25 mouse cellular contexts compared by ENCODE assay signal in genomic region chr8:71408231-71408630, GRCm38 (mm10). TPM values are rescaled to one million over a fixed set of nuclear protein-coding genes. Genes with fewer than 3 reads are reported as not detected.
A peak's percentile ranks its signal among the peaks of the same experiment; 100 is the strongest.
DNase-seq lines count a peak whose midpoint lies in the region; ATAC-seq lines count a peak whose summit lies in the region.
"Had no signal": no experiment of that assay in that cellular context is flagged by ENCODE, and none has a peak within 500 bp of the region (broad histone marks: within the 10 kb centered on the region; RNA-seq: fewer than 3 reads in every experiment).

No protein-coding gene starts in this region.

- no peaks in the 10 kb centered on the region for H3K9me3 ChIP-seq in intestine, embryonic 14.5 days (ENCODE audit: control insufficient read depth, low read length)
- H3K9me3 ChIP-seq in intestine, embryonic 15.5 days = no peaks in the 10 kb centered on the region
- H3K9me3 ChIP-seq in midbrain, embryonic 11.5 days (ENCODE audit: control insufficient read depth, low read length) = no peaks in the 10 kb centered on the region
- H3K9me3 ChIP-seq in midbrain, embryonic 15.5 days = no peaks in the 10 kb centered on the region
- H3K9me3 ChIP-seq: embryonic facial prominence, embryonic 10.5 days; embryonic facial prominence, embryonic 12.5 days; forebrain, embryonic 13.5 days; forebrain, embryonic 15.5 days; G1E had no signal

- H3K27me3 ChIP-seq in intestine, embryonic 14.5 days (replicated peaks; ENCODE audit: control insufficient read depth, insufficient read depth, low read length) = no peaks in the 10 kb centered on the region
- no peaks in the 10 kb centered on the region for H3K27me3 ChIP-seq in intestine, embryonic 15.5 days (replicated peaks)
- H3K27me3 ChIP-seq in midbrain, embryonic 11.5 days (ENCODE audit: control insufficient read depth, insufficient read depth, low read length) = no peaks in the 10 kb centered on the region
- H3K27me3 ChIP-seq in midbrain, embryonic 15.5 days (replicated peaks) = no peaks in the 10 kb centered on the region
- H3K27me3 ChIP-seq: CH12.LX; embryonic facial prominence, embryonic 12.5 days; forebrain, embryonic 13.5 days; forebrain, embryonic 15.5 days; Patski had no signal

- 98% methylated on average over 4 of the region's 4 CpGs for WGBS in intestine, embryonic 14.5 days
- 94% methylated on average over 4 of the region's 4 CpGs for WGBS in intestine, embryonic 15.5 days
- WGBS in midbrain, embryonic 11.5 days = 87% methylated on average over 4 of the region's 4 CpGs
- WGBS in midbrain, embryonic 15.5 days = 93% methylated on average over 4 of the region's 4 CpGs

- peak; percentile 2 for DNase-seq in cerebellum, adult 8-10 months
- DNase-seq in cerebellum, postnatal 36 days = no peak
- peak; percentile 87 for DNase-seq in heart, adult 11 months
- no peak for DNase-seq in heart, adult 18-20 months
- peak; percentile 46 for DNase-seq in intestine, embryonic 14.5 days (ENCODE audit: low spot score)
- DNase-seq in midbrain, embryonic 11.5 days (ENCODE audit: low spot score, missing footprints) = peak; percentile 57
- DNase-seq: adrenal gland, adult 8-10 months; adrenal gland, postnatal 14 days; adrenal gland, postnatal 36 days; B cell, adult 2 months; cerebellum, adult 11-12 months; cerebellum, adult 2 months; cerebellum, postnatal 14 days; forebrain, postnatal 0 days had no signal

- no peak overlapping the region for H3K4me3 ChIP-seq in intestine, embryonic 14.5 days (ENCODE audit: low read depth, low read length)
- no peak overlapping the region for H3K4me3 ChIP-seq in intestine, embryonic 15.5 days (replicated peaks)
- no peak overlapping the region for H3K4me3 ChIP-seq in midbrain, embryonic 11.5 days (ENCODE audit: low read depth, low read length)
- H3K4me3 ChIP-seq in midbrain, embryonic 15.5 days = no peak overlapping the region
- H3K4me3 ChIP-seq: embryonic facial prominence, embryonic 12.5 days; forebrain, embryonic 13.5 days; forebrain, embryonic 15.5 days had no signal

- no peak overlapping the region for H3K27ac ChIP-seq in intestine, embryonic 14.5 days (ENCODE audit: low read depth)
- no peak overlapping the region for H3K27ac ChIP-seq in intestine, embryonic 15.5 days
- no peak overlapping the region for H3K27ac ChIP-seq in midbrain, embryonic 11.5 days (ENCODE audit: low read depth, low read length)
- no peak overlapping the region for H3K27ac ChIP-seq in midbrain, embryonic 15.5 days
- H3K27ac ChIP-seq: embryonic facial prominence, embryonic 10.5 days; embryonic facial prominence, embryonic 12.5 days; forebrain, embryonic 13.5 days; forebrain, embryonic 15.5 days had no signal

- H3K4me2 ChIP-seq in intestine, embryonic 14.5 days (ENCODE audit: low read length) = no peak overlapping the region
- H3K4me2 ChIP-seq in intestine, embryonic 15.5 days (replicated peaks) = no peak overlapping the region
- H3K4me2 ChIP-seq in midbrain, embryonic 11.5 days = no peak overlapping the region
- no peak overlapping the region for H3K4me2 ChIP-seq in midbrain, embryonic 15.5 days
- H3K4me2 ChIP-seq: forebrain, embryonic 15.5 days had no signal

- H3K9ac ChIP-seq in intestine, embryonic 14.5 days (ENCODE audit: low read length) = no peak overlapping the region
- H3K9ac ChIP-seq in intestine, embryonic 15.5 days = no peak overlapping the region
- no peak overlapping the region for H3K9ac ChIP-seq in midbrain, embryonic 11.5 days (ENCODE audit: low read length)
- no peak overlapping the region for H3K9ac ChIP-seq in midbrain, embryonic 15.5 days
- H3K9ac ChIP-seq: embryonic facial prominence, embryonic 12.5 days; forebrain, embryonic 15.5 days; forebrain, postnatal 0 days had no signal

- peaks cover 11% of the 10 kb centered on the region for H3K4me1 ChIP-seq in intestine, embryonic 14.5 days (replicated peaks; ENCODE audit: control insufficient read depth, insufficient read depth, low read length)
- peaks cover 31% of the 10 kb centered on the region for H3K4me1 ChIP-seq in intestine, embryonic 15.5 days (replicated peaks)
- peaks cover 3% of the 10 kb centered on the region; the same call in 1 of the 2 replicates for H3K4me1 ChIP-seq in midbrain, embryonic 11.5 days (ENCODE audit: control insufficient read depth, insufficient read depth, low read length)
- peaks cover 18% of the 10 kb centered on the region for H3K4me1 ChIP-seq in midbrain, embryonic 15.5 days

- no peak for ATAC-seq in intestine, embryonic 14.5 days (replicated peaks; ENCODE audit: low FRiP score, low TSS enrichment, low read depth)
- no peak for ATAC-seq in intestine, embryonic 15.5 days
- no peak for ATAC-seq in midbrain, embryonic 11.5 days (ENCODE audit: low FRiP score)
- ATAC-seq in midbrain, embryonic 15.5 days (replicated peaks) = no peak
- ATAC-seq: activated CD4-positive, CD25-positive, alpha-beta regulatory T cell, adult 4 months; CD4-positive, CD25-positive, alpha-beta regulatory T cell, adult 4 months; forebrain, embryonic 13.5 days; forebrain, embryonic 15.5 days; forebrain, postnatal 0 days; Patski had no signal

- peaks cover 27% of the 10 kb centered on the region for H3K36me3 ChIP-seq in intestine, embryonic 14.5 days (ENCODE audit: control insufficient read depth, insufficient read depth, low read length)
- peaks cover 19% of the 10 kb centered on the region for H3K36me3 ChIP-seq in intestine, embryonic 15.5 days
- peaks cover 3% of the 10 kb centered on the region; the same call in 1 of the 2 replicates for H3K36me3 ChIP-seq in midbrain, embryonic 11.5 days (ENCODE audit: control insufficient read depth, insufficient read depth, low read length)
- no peaks in the 10 kb centered on the region for H3K36me3 ChIP-seq in midbrain, embryonic 15.5 days (replicated peaks)

RNA-seq across cellular contexts. Expression of gene Ankle1, which starts 2.4 kb away (rescaled TPM):
- total RNA-seq in heart, adult 18-20 months (2021) = not detected
- 30.5 and 33.5 TPM in 2 replicates for polyA plus RNA-seq in intestine, embryonic 14.5 days (2014; fragmentation: Nextera tagmentation; extraction: Ambion mirVana)
- polyA plus RNA-seq in intestine, embryonic 15.5 days (2015; fragmentation: Nextera tagmentation; extraction: Ambion mirVana) = 31.6 and 41.6 TPM in 2 replicates
- polyA plus RNA-seq in midbrain, embryonic 11.5 days (2014; fragmentation: Nextera tagmentation; extraction: Ambion mirVana) = 14.9 and 16.3 TPM in 2 replicates
- polyA plus RNA-seq in midbrain, embryonic 15.5 days (2015; fragmentation: Nextera tagmentation; extraction: Ambion mirVana) = 6.5 and 6.7 TPM in 2 replicates

RNA-seq across cellular contexts. Expression of gene Babam1, which starts 11.6 kb away (rescaled TPM):
- total RNA-seq in heart, adult 18-20 months (2021) = 10 to 100 TPM; 67.9 to 69.8 TPM
- 95.1 and 99.9 TPM in 2 replicates for polyA plus RNA-seq in intestine, embryonic 14.5 days (2014; fragmentation: Nextera tagmentation; extraction: Ambion mirVana)
- 97.8 and 99.8 TPM in 2 replicates for polyA plus RNA-seq in intestine, embryonic 15.5 days (2015; fragmentation: Nextera tagmentation; extraction: Ambion mirVana)
- polyA plus RNA-seq in midbrain, embryonic 11.5 days (2014; fragmentation: Nextera tagmentation; extraction: Ambion mirVana) = 99.0 and 99.2 TPM in 2 replicates
- 101 and 102 TPM in 2 replicates for polyA plus RNA-seq in midbrain, embryonic 15.5 days (2015; fragmentation: Nextera tagmentation; extraction: Ambion mirVana)

RNA-seq across cellular contexts. Expression of gene Ushbp1, which starts 12.6 kb away (rescaled TPM):
- 10 to 100 TPM; 20.4 to 23.2 TPM for total RNA-seq in heart, adult 18-20 months (2021)
- 8.3 and 9.4 TPM in 2 replicates for polyA plus RNA-seq in intestine, embryonic 14.5 days (2014; fragmentation: Nextera tagmentation; extraction: Ambion mirVana)
- polyA plus RNA-seq in intestine, embryonic 15.5 days (2015; fragmentation: Nextera tagmentation; extraction: Ambion mirVana) = 8.8 and 10.8 TPM in 2 replicates
- 2.4 and 3.3 TPM in 2 replicates for polyA plus RNA-seq in midbrain, embryonic 11.5 days (2014; fragmentation: Nextera tagmentation; extraction: Ambion mirVana)
- polyA plus RNA-seq in midbrain, embryonic 15.5 days (2015; fragmentation: Nextera tagmentation; extraction: Ambion mirVana) = 7.4 and 7.7 TPM in 2 replicates
- total RNA-seq: CH12.LX had no signal
- polyA plus RNA-seq: CD4-positive, CD25-positive, alpha-beta regulatory T cell, adult 4 months had no signal

RNA-seq across cellular contexts. Expression of gene Nr2f6, which starts 26.5 kb away (rescaled TPM):
- total RNA-seq in heart, adult 18-20 months (2021) = 10 to 100 TPM; 48.0 to 53.8 TPM
- 71.8 and 92.8 TPM in 2 replicates for polyA plus RNA-seq in intestine, embryonic 14.5 days (2014; fragmentation: Nextera tagmentation; extraction: Ambion mirVana)
- 81.1 and 85.7 TPM in 2 replicates for polyA plus RNA-seq in intestine, embryonic 15.5 days (2015; fragmentation: Nextera tagmentation; extraction: Ambion mirVana)
- polyA plus RNA-seq in midbrain, embryonic 11.5 days (2014; fragmentation: Nextera tagmentation; extraction: Ambion mirVana) = 62.6 and 73.0 TPM in 2 replicates
- 25.0 and 28.7 TPM in 2 replicates for polyA plus RNA-seq in midbrain, embryonic 15.5 days (2015; fragmentation: Nextera tagmentation; extraction: Ambion mirVana)

RNA-seq across cellular contexts. Expression of gene Ocel1, which starts 37.1 kb away (rescaled TPM):
- total RNA-seq in heart, adult 18-20 months (2021) = 10 to 100 TPM; 14.2 to 14.9 TPM
- polyA plus RNA-seq in intestine, embryonic 14.5 days (2014; fragmentation: Nextera tagmentation; extraction: Ambion mirVana) = 3.5 and 5.3 TPM in 2 replicates
- polyA plus RNA-seq in intestine, embryonic 15.5 days (2015; fragmentation: Nextera tagmentation; extraction: Ambion mirVana) = 6.7 and 7.9 TPM in 2 replicates
- polyA plus RNA-seq in midbrain, embryonic 11.5 days (2014; fragmentation: Nextera tagmentation; extraction: Ambion mirVana) = 2.9 and 3.3 TPM in 2 replicates
- 6.5 and 6.8 TPM in 2 replicates for polyA plus RNA-seq in midbrain, embryonic 15.5 days (2015; fragmentation: Nextera tagmentation; extraction: Ambion mirVana)

Comparison
In these comparisons a context has a peak if more than half of its experiments do, and no peak if none do; other contexts are left out.
1. DNase-seq: peak in cerebellum, adult 8-10 months (single experiment), heart, adult 11 months (single experiment), intestine, embryonic 14.5 days (single experiment) and midbrain, embryonic 11.5 days (single experiment); none in cerebellum, postnatal 36 days (0 of 2) and heart, adult 18-20 months (0 of 2).